Mouse (Mus musculus): ENCODE data around the gene Dnmt3a. TPM values are rescaled to one million over a fixed set of nuclear protein-coding genes. Genes with fewer than 3 reads are reported as not detected.

Dnmt3a gene
- polyA plus RNA-seq, 1 experiment from 2014 or later = 48.7 TPM

GRCm38 (mm10) chr12:3817566-3817965 is 11.8 kb downstream of the Dnmt3a start:
- ATAC-seq (ENCODE audit: insufficient number of reproducible peaks, insufficient read depth, low FRiP score, low read depth) = no peak
- no peak overlapping the region for H3K27ac ChIP-seq (replicated peaks in 1 of 2; ENCODE audit: control insufficient read depth in 1 of 2, insufficient read depth in 1 of 2, low read depth in 2 of 2, low read length in 2 of 2)
- H3K4me2 ChIP-seq (ENCODE audit: low read length) = no peak overlapping the region
- no peaks in the 10 kb centered on the region for H3K9me3 ChIP-seq (ENCODE audit: control insufficient read depth, low read length)
- no peak overlapping the region for H3K4me3 ChIP-seq (ENCODE audit: control insufficient read depth in 1 of 2, insufficient read depth in 1 of 2, low read depth in 1 of 2, low read length in 2 of 2)
- peaks cover 37 to 58% of the 10 kb centered on the region in 2 experiments for H3K4me1 ChIP-seq (ENCODE audit: control insufficient read depth in 2 of 2, insufficient read depth in 2 of 2, low read length in 2 of 2)
- no peaks in the 10 kb centered on the region for H3K27me3 ChIP-seq (ENCODE audit: control insufficient read depth, insufficient read depth, low read length)
- no peak overlapping the region for H3K9ac ChIP-seq (ENCODE audit: low read length)
- 0 out of 2 replicates have a peak, but pooled peaks cover 8% of the 10 kb centered on the region for H3K36me3 ChIP-seq (ENCODE audit: control insufficient read depth, insufficient read depth, low read length)
- WGBS = 58% methylated on average over 5 of the region's 5 CpGs

GRCm38 (mm10) chr12:3819899-3820298 is 14.1 kb downstream of the Dnmt3a start:
- ATAC-seq (ENCODE audit: insufficient number of reproducible peaks, insufficient read depth, low FRiP score, low read depth) = no peak
- H3K9ac ChIP-seq (ENCODE audit: low read length) = peak overlapping the region; percentile 22; the same call in 1 of the 2 replicates
- H3K4me1 ChIP-seq (ENCODE audit: control insufficient read depth in 2 of 2, insufficient read depth in 2 of 2, low read length in 2 of 2) = peaks cover 57 to 77% of the 10 kb centered on the region in 2 experiments

GRCm38 (mm10) chr12:3823408-3823807 is 17.6 kb downstream of the Dnmt3a start:
- ATAC-seq (ENCODE audit: insufficient number of reproducible peaks, insufficient read depth, low FRiP score, low read depth) = no peak
- H3K9ac ChIP-seq (ENCODE audit: low read length) = no peak overlapping the region
- H3K9me3 ChIP-seq (ENCODE audit: control insufficient read depth, low read length) = no peaks in the 10 kb centered on the region
- H3K27ac ChIP-seq (replicated peaks in 1 of 2; ENCODE audit: control insufficient read depth in 1 of 2, insufficient read depth in 1 of 2, low read depth in 2 of 2, low read length in 2 of 2) = 0 out of 4 replicates have a peak overlapping the region, but pooled peaks of 1 of the 2 experiments have one; percentile 6
- H3K4me3 ChIP-seq (ENCODE audit: control insufficient read depth in 1 of 2, insufficient read depth in 1 of 2, low read depth in 1 of 2, low read length in 2 of 2) = no peak overlapping the region
- no peaks in the 10 kb centered on the region for H3K27me3 ChIP-seq (ENCODE audit: control insufficient read depth, insufficient read depth, low read length)
- no peaks in the 10 kb centered on the region for H3K36me3 ChIP-seq (ENCODE audit: control insufficient read depth, insufficient read depth, low read length)
- whole genome bisulfite sequencing = 41% methylated on average over 5 of the region's 5 CpGs
- H3K4me1 ChIP-seq (ENCODE audit: control insufficient read depth in 2 of 2, insufficient read depth in 2 of 2, low read length in 2 of 2) = peaks cover 51 to 71% of the 10 kb centered on the region in 2 experiments
- no peak overlapping the region for H3K4me2 ChIP-seq (ENCODE audit: low read length)

More at GRCm38 (mm10) chr12:3819899-3820298, 14.1 kb downstream of the Dnmt3a start:
- H3K4me2 ChIP-seq (ENCODE audit: low read length) = no peak overlapping the region
- no peaks in the 10 kb centered on the region for H3K9me3 ChIP-seq (ENCODE audit: control insufficient read depth, low read length)
- no peak overlapping the region for H3K4me3 ChIP-seq (ENCODE audit: control insufficient read depth in 1 of 2, insufficient read depth in 1 of 2, low read depth in 1 of 2, low read length in 2 of 2)
- 6% methylated on average over 4 of the region's 4 CpGs for WGBS
- no peaks in the 10 kb centered on the region for H3K27me3 ChIP-seq (ENCODE audit: control insufficient read depth, insufficient read depth, low read length)
- H3K27ac ChIP-seq (replicated peaks in 1 of 2; ENCODE audit: control insufficient read depth in 1 of 2, insufficient read depth in 1 of 2, low read depth in 2 of 2, low read length in 2 of 2) = no peak overlapping the region
- no peaks in the 10 kb centered on the region for H3K36me3 ChIP-seq (ENCODE audit: control insufficient read depth, insufficient read depth, low read length)

GRCm38 (mm10) chr12:3824906-3825713 is 19.3 kb downstream of the Dnmt3a start:
- H3K27ac ChIP-seq (replicated peaks in 1 of 2; ENCODE audit: control insufficient read depth in 1 of 2, insufficient read depth in 1 of 2, low read depth in 2 of 2, low read length in 2 of 2) = peak overlapping the region in 1 of 2 experiments; percentile 6; a peak in 1 of 4 replicates

GRCm38 (mm10) chr12:3825714-3826080 is 19.9 kb downstream of the Dnmt3a start:
- Histone ChIP-seq H3K9ac (ENCODE audit: low read length) (peak overlapping the region; percentile 21; the same call in 1 of the 2 replicates), H3K27ac (replicated peaks in 1 of 2; ENCODE audit: control insufficient read depth in 1 of 2, insufficient read depth in 1 of 2, low read depth in 2 of 2, low read length in 2 of 2) (peak overlapping the region in 1 of 2 experiments; percentile 6; a peak in 1 of 4 replicates), H3K4me1 (ENCODE audit: control insufficient read depth in 2 of 2, insufficient read depth in 2 of 2, low read length in 2 of 2) (peaks cover 40 to 57% of the 10 kb centered on the region in 2 experiments), H3K4me3 (ENCODE audit: control insufficient read depth in 1 of 2, insufficient read depth in 1 of 2, low read depth in 1 of 2, low read length in 2 of 2) (no peak overlapping the region), H3K4me2 (ENCODE audit: low read length) (peak overlapping the region; percentile 24; the same call in 1 of the 2 replicates), H3K27me3 (ENCODE audit: control insufficient read depth, insufficient read depth, low read length) (no peaks in the 10 kb centered on the region), H3K9me3 (ENCODE audit: control insufficient read depth, low read length) (no peaks in the 10 kb centered on the region), H3K36me3 (ENCODE audit: control insufficient read depth, insufficient read depth, low read length) (no peaks in the 10 kb centered on the region)
- 0 out of 2 replicates have a peak, but pooled peaks have one; percentile 36 for ATAC-seq (ENCODE audit: insufficient number of reproducible peaks, insufficient read depth, low FRiP score, low read depth)
- WGBS = 29% methylated on average over 12 of the region's 12 CpGs

More at GRCm38 (mm10) chr12:3824906-3825713, 19.3 kb downstream of the Dnmt3a start:
- H3K4me3 ChIP-seq (ENCODE audit: control insufficient read depth in 1 of 2, insufficient read depth in 1 of 2, low read depth in 1 of 2, low read length in 2 of 2) = no peak overlapping the region
- H3K4me2 ChIP-seq (ENCODE audit: low read length) = peak overlapping the region; percentile 24; the same call in 1 of the 2 replicates
- H3K27me3 ChIP-seq (ENCODE audit: control insufficient read depth, insufficient read depth, low read length) = no peaks in the 10 kb centered on the region
- peak overlapping the region; percentile 21; the same call in 1 of the 2 replicates for H3K9ac ChIP-seq (ENCODE audit: low read length)
- H3K36me3 ChIP-seq (ENCODE audit: control insufficient read depth, insufficient read depth, low read length) = no peaks in the 10 kb centered on the region
- no peaks in the 10 kb centered on the region for H3K9me3 ChIP-seq (ENCODE audit: control insufficient read depth, low read length)
- 60% methylated on average over 5 of the region's 5 CpGs for WGBS
- peaks cover 42 to 59% of the 10 kb centered on the region in 2 experiments for H3K4me1 ChIP-seq (ENCODE audit: control insufficient read depth in 2 of 2, insufficient read depth in 2 of 2, low read length in 2 of 2)
- ATAC-seq (ENCODE audit: insufficient number of reproducible peaks, insufficient read depth, low FRiP score, low read depth) = 0 out of 2 replicates have a peak, but pooled peaks have one; percentile 15

GRCm38 (mm10) chr12:3827771-3828170 is 22.0 kb downstream of the Dnmt3a start:
- WGBS = 43% methylated on average over 5 of the region's 5 CpGs
- no peak overlapping the region for H3K9ac ChIP-seq (ENCODE audit: low read length)
- peaks cover 42 to 61% of the 10 kb centered on the region in 2 experiments for H3K4me1 ChIP-seq (ENCODE audit: control insufficient read depth in 2 of 2, insufficient read depth in 2 of 2, low read length in 2 of 2)
- H3K9me3 ChIP-seq (ENCODE audit: control insufficient read depth, low read length) = no peaks in the 10 kb centered on the region
- no peaks in the 10 kb centered on the region for H3K36me3 ChIP-seq (ENCODE audit: control insufficient read depth, insufficient read depth, low read length)
- H3K4me2 ChIP-seq (ENCODE audit: low read length) = no peak overlapping the region
- H3K27me3 ChIP-seq (ENCODE audit: control insufficient read depth, insufficient read depth, low read length) = no peaks in the 10 kb centered on the region
- peak overlapping the region; percentile 50 to 59 for H3K27ac ChIP-seq (replicated peaks in 1 of 2; ENCODE audit: control insufficient read depth in 1 of 2, insufficient read depth in 1 of 2, low read depth in 2 of 2, low read length in 2 of 2)
- peak; percentile 47; the same call in 1 of the 2 replicates for ATAC-seq (ENCODE audit: insufficient number of reproducible peaks, insufficient read depth, low FRiP score, low read depth)
- no peak overlapping the region for H3K4me3 ChIP-seq (ENCODE audit: control insufficient read depth in 1 of 2, insufficient read depth in 1 of 2, low read depth in 1 of 2, low read length in 2 of 2)

GRCm38 (mm10) chr12:3833059-3833760 is 27.4 kb downstream of the Dnmt3a start:
- Histone ChIP-seq H3K36me3 (ENCODE audit: control insufficient read depth, insufficient read depth, low read length) (peaks cover 32% of the 10 kb centered on the region), H3K4me3 (ENCODE audit: control insufficient read depth in 1 of 2, insufficient read depth in 1 of 2, low read depth in 1 of 2, low read length in 2 of 2) (peak overlapping the region in 1 of 2 experiments; percentile 21; a peak in 2 of 4 replicates), H3K9ac (ENCODE audit: low read length) (peak overlapping the region; percentile 66), H3K9me3 (ENCODE audit: control insufficient read depth, low read length) (no peaks in the 10 kb centered on the region), H3K4me1 (ENCODE audit: control insufficient read depth in 2 of 2, insufficient read depth in 2 of 2, low read length in 2 of 2) (peaks cover 35 to 51% of the 10 kb centered on the region in 2 experiments), H3K27me3 (ENCODE audit: control insufficient read depth, insufficient read depth, low read length) (no peaks in the 10 kb centered on the region), H3K4me2 (ENCODE audit: low read length) (peak overlapping the region; percentile 60), H3K27ac (replicated peaks in 1 of 2; ENCODE audit: control insufficient read depth in 1 of 2, insufficient read depth in 1 of 2, low read depth in 2 of 2, low read length in 2 of 2) (peak overlapping the region; percentile 87 to 89)
- no peak for ATAC-seq (ENCODE audit: insufficient number of reproducible peaks, insufficient read depth, low FRiP score, low read depth)
- WGBS = 51% methylated on average over 7 of the region's 7 CpGs

Data from heart, embryonic 14.5 days (tissue).